ENCODE assay signal across 5 mouse cellular contexts in the genomic region with DNA sequence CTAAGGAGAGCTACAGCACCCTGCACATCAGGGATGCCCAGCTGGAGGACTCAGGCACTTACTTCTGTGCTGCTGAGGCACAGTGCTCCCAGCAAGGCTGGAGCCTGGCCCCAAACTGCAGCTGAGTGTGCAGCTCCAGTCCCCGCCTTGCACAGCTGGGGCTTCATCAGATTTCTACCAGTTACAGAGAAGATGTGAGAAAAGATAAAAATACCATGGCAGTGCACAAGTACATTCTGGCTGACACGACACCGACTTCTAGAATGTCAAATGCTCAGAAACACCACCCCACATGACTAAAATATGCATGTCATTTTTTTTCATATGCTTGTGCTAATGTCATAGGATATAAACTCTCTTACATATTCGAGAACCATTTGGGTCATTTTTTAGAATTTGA.
DNase-seq lines count a peak whose midpoint lies in the region; ATAC-seq and TF ChIP-seq lines count a peak whose summit lies in the region.
"Not testable (repeated sequence)": the region's sequence is repeated elsewhere in the genome, so short reads cannot be mapped to it uniquely, and the experiment has no call there.

No protein-coding gene starts in this region.

- H3K9ac ChIP-seq in forebrain, postnatal 0 days; neural tube, embryonic 15.5 days (replicated peaks): not testable (repeated sequence)

- not testable (repeated sequence) for H3K4me1 ChIP-seq in forebrain, postnatal 0 days (ENCODE audit: insufficient read depth); neural tube, embryonic 15.5 days

- not testable (repeated sequence) for H3K27ac ChIP-seq in forebrain, postnatal 0 days (ENCODE audit: low read depth, low read length); neural tube, embryonic 15.5 days (replicated peaks)

- not testable (repeated sequence) for H3K27me3 ChIP-seq in forebrain, postnatal 0 days (ENCODE audit: insufficient read depth, low read length); neural tube, embryonic 15.5 days (replicated peaks)

- H3K36me3 ChIP-seq in forebrain, postnatal 0 days (ENCODE audit: insufficient read depth); neural tube, embryonic 15.5 days: not testable (repeated sequence)

- H3K9me3 ChIP-seq in forebrain, postnatal 0 days (ENCODE audit: low read length); neural tube, embryonic 15.5 days (replicated peaks): not testable (repeated sequence)

- peak; percentile 30 for DNase-seq in brain, adult 2 months (ENCODE audit: low read depth, low spot score)
- not testable (repeated sequence) for DNase-seq in forebrain, postnatal 0 days
- peak; percentile 11 for DNase-seq in telencephalon, adult 2 months (ENCODE audit: low read depth, low spot score)
- peak; percentile 54 for DNase-seq in thymus, postnatal 0 days (ENCODE audit: low spot score)

- not testable (repeated sequence) for TF ChIP-seq CTCF in forebrain, postnatal 0 days (IDR thresholded peaks at IDR 0.05; ENCODE audit: low read depth)

- ATAC-seq in forebrain, postnatal 0 days, result peak; percentile 79
- 0 out of 2 replicates have a peak, but pooled peaks have one; percentile 45 for ATAC-seq in neural tube, embryonic 15.5 days (ENCODE audit: low FRiP score)

- not testable (repeated sequence) for H3K4me2 ChIP-seq in forebrain, postnatal 0 days (ENCODE audit: low read depth); neural tube, embryonic 15.5 days

- not testable (repeated sequence) for H3K4me3 ChIP-seq in forebrain, postnatal 0 days (ENCODE audit: low read depth, low read length); neural tube, embryonic 15.5 days (replicated peaks)

- WGBS in forebrain, postnatal 0 days, result 63% methylated on average over 4 of the region's 4 CpGs
- 72% methylated on average over 4 of the region's 4 CpGs for WGBS in neural tube, embryonic 15.5 days
